8 mouse cellular contexts compared by ENCODE assay signal in the genomic region with DNA sequence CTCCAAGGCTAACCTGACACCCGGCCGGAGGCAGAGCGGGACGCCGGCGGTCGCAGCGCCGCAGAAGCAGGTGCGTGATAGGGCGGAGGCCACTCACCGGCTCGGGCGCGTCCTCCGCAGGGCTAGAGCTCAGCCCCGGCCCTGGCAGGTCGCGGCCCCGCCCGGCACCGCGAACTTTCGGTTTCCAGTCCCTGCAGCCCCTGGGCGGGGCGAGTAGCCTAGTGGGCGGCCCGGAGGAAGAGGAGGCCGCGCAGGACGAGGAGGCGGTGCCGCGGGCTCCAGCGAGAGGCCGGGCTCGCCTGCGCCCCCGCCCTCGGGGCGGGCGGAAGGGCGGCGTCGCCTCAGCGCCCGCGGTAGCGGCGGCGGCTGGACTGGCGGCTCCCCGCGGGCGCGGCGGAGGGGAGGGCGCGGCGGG. TPM values are rescaled to one million over a fixed set of nuclear protein-coding genes. Genes with fewer than 3 reads are reported as not detected.
DNase-seq lines count a peak whose midpoint lies in the region; ATAC-seq lines count a peak whose summit lies in the region.

No protein-coding gene starts in this region.

- H3K9ac ChIP-seq in hindbrain, embryonic 12.5 days: peak overlapping the region; percentile 94

- peaks cover 66% of the 10 kb centered on the region for H3K79me2 ChIP-seq in macrophage (ENCODE audit: inconsistent target)

- H3K4me3 ChIP-seq in hindbrain, embryonic 12.5 days: peak overlapping the region; percentile 87
- peak overlapping the region; percentile 86 for H3K4me3 ChIP-seq in macrophage (ENCODE audit: inconsistent target)

- no peaks in the 10 kb centered on the region for H3K9me3 ChIP-seq in hindbrain, embryonic 12.5 days (replicated peaks)

- H3K4me1 ChIP-seq in hindbrain, embryonic 12.5 days: peaks cover 32% of the 10 kb centered on the region

- DNase-seq in Muller cell, postnatal 12 days (ENCODE audit: inconsistent ontology term): peak; percentile 98
- peak; percentile 87 for DNase-seq in cerebellum, adult 9-10 months
- DNase-seq in frontal cortex, postnatal 10 days (ENCODE audit: low spot score in 2 of 2): peak; percentile 83 to 88
- DNase-seq in left cerebral cortex, adult 18-20 months (ENCODE audit: low spot score in 2 of 2): peak; percentile 77 to 90
- peak; percentile 71 for DNase-seq in retina, postnatal 7 days (ENCODE audit: low read depth, low spot score)
- peak; percentile 91 to 92 for DNase-seq in urinary bladder, adult 18-20 months (ENCODE audit: low spot score in 2 of 2)

- no peaks in the 10 kb centered on the region for H3K27me3 ChIP-seq in hindbrain, embryonic 12.5 days

- peak; percentile 91 for ATAC-seq in hindbrain, embryonic 12.5 days (ENCODE audit: low FRiP score)

- peaks cover 41% of the 10 kb centered on the region for H3K36me3 ChIP-seq in hindbrain, embryonic 12.5 days
- peaks cover 14% of the 10 kb centered on the region for H3K36me3 ChIP-seq in macrophage (ENCODE audit: inconsistent target)

- peak overlapping the region; percentile 94 for H3K27ac ChIP-seq in hindbrain, embryonic 12.5 days
- H3K27ac ChIP-seq in macrophage: peak overlapping the region; percentile 95

- H3K4me2 ChIP-seq in hindbrain, embryonic 12.5 days (replicated peaks): peak overlapping the region; percentile 87

- WGBS in hindbrain, embryonic 12.5 days: under 1% methylated on average over 40 of the region's 60 CpGs
- under 1% methylated on average over 54 of the region's 60 CpGs for WGBS in macrophage (ENCODE audit: missing documents)

RNA-seq across cellular contexts. Expression of gene Znfx1, which starts 0.3 kb away (rescaled TPM):
- polyA plus RNA-seq in hindbrain, embryonic 12.5 days (2016; fragmentation: Nextera tagmentation; extraction: Ambion mirVana): 9.4 and 9.7 TPM in 2 replicates
- 10 to 100 TPM; 77.2 to 78.9 TPM for total RNA-seq in left cerebral cortex, adult 18-20 months (2021)
- total RNA-seq in macrophage (2018; cell fraction: chromatin; rRNA removed): 100 to 1,000 TPM; 140 to 707 (median 513) TPM
- 100 to 1,000 TPM; 148 to 640 (median 330) TPM for total RNA-seq in macrophage (2018; cell fraction: cytosol; rRNA removed)
- total RNA-seq in macrophage (2018; cell fraction: nucleus; rRNA removed): 100 to 1,000 TPM; 164 to 846 (median 558) TPM
- 128 to 243 TPM (median 153 TPM) in 3 replicates for polyA plus RNA-seq in macrophage (2018)

RNA-seq across cellular contexts. Expression of gene Ddx27, which starts 47.5 kb away (rescaled TPM):
- polyA plus RNA-seq in hindbrain, embryonic 12.5 days (2016; fragmentation: Nextera tagmentation; extraction: Ambion mirVana): 42.0 and 50.1 TPM in 2 replicates
- total RNA-seq in left cerebral cortex, adult 18-20 months (2021): 10 to 100 TPM; 27.8 to 28.6 TPM
- total RNA-seq in macrophage (2018; cell fraction: chromatin; rRNA removed): 100 to 1,000 TPM in 1 of 26 experiments, 10 to 100 TPM in 25; 22.9 to 107 (median 48.0) TPM
- 10 to 100 TPM; 16.7 to 23.4 (median 20.4) TPM for total RNA-seq in macrophage (2018; cell fraction: cytosol; rRNA removed)
- total RNA-seq in macrophage (2018; cell fraction: nucleus; rRNA removed): 10 to 100 TPM; 16.6 to 64.4 (median 23.7) TPM
- 15.6 to 38.1 TPM (median 33.2 TPM) in 3 replicates for polyA plus RNA-seq in macrophage (2018)

Comparison
In these comparisons a context has a peak if more than half of its experiments do, and no peak if none do; other contexts are left out.
1. Peak in every context shown above with its lines: DNase-seq, ATAC-seq, H3K4me3 ChIP-seq and H3K27ac ChIP-seq.
2. RNA of gene Znfx1, which starts 0.3 kb away (polyA plus RNA-seq): 128 to 243 TPM in macrophage; 9.4 to 9.7 TPM in hindbrain, embryonic 12.5 days; every median in the first group is over 10 times any median in the second.